In the genomic region with DNA sequence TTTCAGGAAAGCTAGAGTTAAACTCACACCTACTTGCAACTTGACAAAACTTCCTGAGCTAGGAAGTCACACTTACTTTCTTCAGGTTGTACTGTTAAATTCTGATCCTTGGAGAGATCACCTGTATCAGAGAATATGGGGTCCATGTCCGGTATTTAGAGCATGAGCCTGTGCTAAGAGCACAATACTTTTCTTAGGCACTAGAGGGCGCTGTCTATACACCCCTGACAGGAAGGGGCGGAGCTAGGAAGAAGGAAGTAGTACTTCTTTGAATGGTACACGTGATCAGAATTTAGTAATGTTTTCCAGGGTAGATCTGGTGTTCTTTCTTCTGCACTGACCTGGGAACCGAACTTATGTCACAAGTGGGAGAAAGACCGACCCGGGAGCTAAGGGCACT, we compare ENCODE assay signal across 14 mouse cellular contexts. TPM values are rescaled to one million over a fixed set of nuclear protein-coding genes. Genes with fewer than 3 reads are reported as not detected.
DNase-seq lines count a peak whose midpoint lies in the region; ATAC-seq and TF ChIP-seq lines count a peak whose summit lies in the region.
"Had no signal": no experiment of that assay in that cellular context is flagged by ENCODE, and none has a peak within 500 bp of the region (broad histone marks: within the 10 kb centered on the region; RNA-seq: fewer than 3 reads in every experiment).

No protein-coding gene starts in this region.

- no peaks in the 10 kb centered on the region for H3K9me3 ChIP-seq in forebrain, postnatal 0 days (ENCODE audit: low read length)
- no peaks in the 10 kb centered on the region for H3K9me3 ChIP-seq in forebrain, embryonic 11.5 days (ENCODE audit: control insufficient read depth, low read length)
- H3K9me3 ChIP-seq in midbrain, embryonic 16.5 days (replicated peaks; ENCODE audit: control insufficient read depth, low read length, poor library complexity, severe bottlenecking), result no peaks in the 10 kb centered on the region
- H3K9me3 ChIP-seq: neural tube, embryonic 13.5 days had no signal

- no peak for DNase-seq in forebrain, postnatal 0 days
- no peak for DNase-seq in forebrain, embryonic 11.5 days (ENCODE audit: low spot score)
- DNase-seq in lung, postnatal 36 days, result peak; percentile 17
- DNase-seq in lung, postnatal 4 days, result no peak
- DNase-seq in WW6 (ENCODE audit: low read depth, low spot score), result peak; percentile 33
- DNase-seq in splenic B cell, adult 2 months (ENCODE audit: low read depth, low spot score), result peak; percentile 70
- DNase-seq in layer of hippocampus, postnatal 14 days (ENCODE audit: low spot score in 2 of 2), result no peak
- DNase-seq: gastrocnemius, postnatal 14 days; kidney, postnatal 4 days had no signal

- H3K4me1 ChIP-seq in forebrain, postnatal 0 days (ENCODE audit: insufficient read depth), result no peaks in the 10 kb centered on the region
- H3K4me1 ChIP-seq in forebrain, embryonic 11.5 days (replicated peaks; ENCODE audit: control insufficient read depth, insufficient read depth, low read length), result 0 out of 2 replicates have a peak, but pooled peaks cover 2% of the 10 kb centered on the region
- H3K4me1 ChIP-seq in midbrain, embryonic 16.5 days (ENCODE audit: control insufficient read depth, insufficient read depth, low read length), result peaks cover 7% of the 10 kb centered on the region
- H3K4me1 ChIP-seq: megakaryocyte, embryonic 14.5 days had no signal

- H3K27me3 ChIP-seq in forebrain, postnatal 0 days (ENCODE audit: insufficient read depth, low read length), result no peaks in the 10 kb centered on the region
- peaks cover 5% of the 10 kb centered on the region; the same call in 1 of the 2 replicates for H3K27me3 ChIP-seq in forebrain, embryonic 11.5 days (ENCODE audit: control insufficient read depth, insufficient read depth, low read length)
- no peaks in the 10 kb centered on the region for H3K27me3 ChIP-seq in splenic B cell, adult 2 months (ENCODE audit: control insufficient read depth, insufficient read depth, low read length, poor library complexity, severe bottlenecking)
- H3K27me3 ChIP-seq in midbrain, embryonic 16.5 days (ENCODE audit: control insufficient read depth, insufficient read depth, low read depth, low read length), result peaks cover 3% of the 10 kb centered on the region

- WGBS in forebrain, postnatal 0 days, result 80% methylated on average over 7 of the region's 7 CpGs
- 78% methylated on average over 7 of the region's 7 CpGs for WGBS in forebrain, embryonic 11.5 days
- WGBS in midbrain, embryonic 16.5 days, result 81% methylated on average over 7 of the region's 7 CpGs

- H3K36me3 ChIP-seq in forebrain, postnatal 0 days (ENCODE audit: insufficient read depth), result no peaks in the 10 kb centered on the region
- no peaks in the 10 kb centered on the region for H3K36me3 ChIP-seq in forebrain, embryonic 11.5 days (ENCODE audit: control insufficient read depth, insufficient read depth, low read length)
- no peaks in the 10 kb centered on the region for H3K36me3 ChIP-seq in splenic B cell, adult 2 months (ENCODE audit: control insufficient read depth, insufficient read depth, low read length, poor library complexity, severe bottlenecking)
- H3K36me3 ChIP-seq in midbrain, embryonic 16.5 days (ENCODE audit: control insufficient read depth, insufficient read depth, low read length), result no peaks in the 10 kb centered on the region
- H3K36me3 ChIP-seq: G1E; neural tube, embryonic 13.5 days had no signal

- H3K4me2 ChIP-seq in forebrain, postnatal 0 days (ENCODE audit: low read depth), result no peak overlapping the region
- no peak overlapping the region for H3K4me2 ChIP-seq in forebrain, embryonic 11.5 days (ENCODE audit: low read depth, low read length, severe bottlenecking)
- no peak overlapping the region for H3K4me2 ChIP-seq in midbrain, embryonic 16.5 days (ENCODE audit: low read length)
- H3K4me2 ChIP-seq: neural tube, embryonic 13.5 days had no signal

- no peak overlapping the region for H3K4me3 ChIP-seq in forebrain, postnatal 0 days (ENCODE audit: low read depth, low read length)
- H3K4me3 ChIP-seq in forebrain, embryonic 11.5 days (ENCODE audit: low read depth, low read length), result no peak overlapping the region
- H3K4me3 ChIP-seq in midbrain, embryonic 16.5 days (ENCODE audit: low read depth, low read length), result no peak overlapping the region
- H3K4me3 ChIP-seq: megakaryocyte, embryonic 14.5 days; neural tube, embryonic 13.5 days had no signal

- H3K27ac ChIP-seq in forebrain, postnatal 0 days (ENCODE audit: low read depth, low read length), result no peak overlapping the region
- no peak overlapping the region for H3K27ac ChIP-seq in forebrain, embryonic 11.5 days (ENCODE audit: low read depth, low read length)
- no peak overlapping the region for H3K27ac ChIP-seq in midbrain, embryonic 16.5 days (ENCODE audit: low read length)
- H3K27ac ChIP-seq: neural tube, embryonic 13.5 days had no signal

- no peak for ATAC-seq in forebrain, postnatal 0 days
- no peak for ATAC-seq in forebrain, embryonic 11.5 days (replicated peaks; ENCODE audit: low FRiP score)
- ATAC-seq in midbrain, embryonic 16.5 days, result no peak

- TF ChIP-seq CTCF in forebrain, postnatal 0 days (IDR thresholded peaks at IDR 0.05; ENCODE audit: low read depth), result peak; percentile 19; the same call in 1 of the 2 replicates

- H3K9ac ChIP-seq in forebrain, postnatal 0 days, result no peak overlapping the region
- H3K9ac ChIP-seq in forebrain, embryonic 11.5 days (ENCODE audit: low read length), result no peak overlapping the region
- no peak overlapping the region for H3K9ac ChIP-seq in midbrain, embryonic 16.5 days (ENCODE audit: low read depth, low read length)
- H3K9ac ChIP-seq: neural tube, embryonic 13.5 days had no signal

RNA-seq across cellular contexts. Expression of a gene that starts 43.6 kb away (rescaled TPM):
- total RNA-seq in forebrain, postnatal 0 days (2014; rRNA removed), result 0.05 and 0.31 TPM in 2 replicates
- polyA plus RNA-seq in forebrain, postnatal 0 days (2015; fragmentation: Nextera tagmentation; extraction: Ambion mirVana), result not detected in 2 replicates
- polyA plus RNA-seq in forebrain, embryonic 11.5 days (2014; fragmentation: Nextera tagmentation; extraction: Ambion mirVana), result 0.57 and 0.73 TPM in 2 replicates
- under 1 TPM in 1 of 2 experiments, not detected in 1; 0.07 TPM for total RNA-seq in layer of hippocampus, postnatal 14 days (2021)
- 2.3 and 4.4 TPM in 2 replicates for polyA plus RNA-seq in midbrain, embryonic 16.5 days (2015; fragmentation: Nextera tagmentation; extraction: Ambion mirVana)
- total RNA-seq: hematopoietic stem cell, adult 5-6 weeks had no signal
- polyA plus RNA-seq: G1E had no signal

Comparison
In these comparisons a context has a peak if more than half of its experiments do, and no peak if none do; other contexts are left out.
1. DNase-seq: peak in lung, postnatal 36 days (single experiment), WW6 (single experiment) and splenic B cell, adult 2 months (single experiment); none in forebrain, postnatal 0 days (single experiment), forebrain, embryonic 11.5 days (single experiment), lung, postnatal 4 days (0 of 2) and layer of hippocampus, postnatal 14 days (0 of 2).